In genomic region chr2:90976590-90976989, GRCm38 (mm10) we compare ENCODE assay signal across 20 mouse cellular contexts. TPM values are rescaled to one million over a fixed set of nuclear protein-coding genes. Genes with fewer than 3 reads are reported as not detected.
DNase-seq lines count a peak whose midpoint lies in the region; TF ChIP-seq lines count a peak whose summit lies in the region.
"Had no signal": no experiment of that assay in that cellular context is flagged by ENCODE, and none has a peak within 500 bp of the region (broad histone marks: within the 10 kb centered on the region; RNA-seq: fewer than 3 reads in every experiment).

No protein-coding gene starts in this region.

- no peak for DNase-seq in gastrocnemius, adult 2 months
- no peak for DNase-seq in gastrocnemius, postnatal 10 days
- DNase-seq in left cerebral cortex, adult 2 months (ENCODE audit: extremely low spot score in 1 of 2, low spot score in 2 of 2): no peak
- no peak for DNase-seq in left cerebral cortex, postnatal 25 days (ENCODE audit: low spot score in 2 of 2)
- DNase-seq in ES-E14 (ENCODE audit: low read depth, low spot score): peak; percentile 31
- DNase-seq in lung, postnatal 4 days: no peak
- DNase-seq: adrenal gland, adult 8-10 months; adrenal gland, postnatal 36 days; B cell, adult 2 months; gastrocnemius, postnatal 25 days; heart, adult 2 months; heart, postnatal 14 days; heart, postnatal 4 days; kidney, adult 11 months had no signal

- no peak for TF ChIP-seq CTCF in gastrocnemius, adult 2 months (IDR thresholded peaks at IDR 0.05)
- no peak for TF ChIP-seq CTCF in left cerebral cortex, adult 2 months (IDR thresholded peaks at IDR 0.05)
- no peak for TF ChIP-seq CTCF in cortical plate, adult 2 months (IDR thresholded peaks at IDR 0.05; ENCODE audit: extremely low read depth, insufficient read depth, low read length)

- peak overlapping the region; percentile 21; the same call in 1 of the 2 replicates for H3K27ac ChIP-seq in gastrocnemius, adult 2 months
- peak overlapping the region; percentile 84 for H3K27ac ChIP-seq in left cerebral cortex, adult 2 months
- no peak overlapping the region; the same call in 1 of the 2 replicates for H3K27ac ChIP-seq in ES-E14 (ENCODE audit: insufficient read depth, low read depth, low read length, poor library complexity, severe bottlenecking)
- 0 out of 2 replicates have a peak overlapping the region, but pooled peaks have one; percentile 7 for H3K27ac ChIP-seq in cortical plate, adult 2 months (ENCODE audit: insufficient read depth, low read length)
- H3K27ac ChIP-seq: forebrain, embryonic 10.5 days; forebrain, embryonic 13.5 days; heart, adult 2 months; heart, embryonic 10.5 days; heart, embryonic 13.5 days; intestine, embryonic 15.5 days had no signal

- no peaks in the 10 kb centered on the region; the same call in none of the 2 replicates for H3K36me3 ChIP-seq in ES-E14 (ENCODE audit: control insufficient read depth, insufficient read depth, low read length, poor library complexity, severe bottlenecking)
- H3K36me3 ChIP-seq: intestine, embryonic 15.5 days had no signal

- peaks cover 8 to 9% of the 10 kb centered on the region in 2 experiments for H3K4me1 ChIP-seq in ES-E14 (ENCODE audit: control insufficient read depth in 2 of 2, insufficient read depth in 2 of 2, low read length in 2 of 2, poor library complexity in 1 of 2)
- H3K4me1 ChIP-seq in cortical plate, adult 2 months (ENCODE audit: control insufficient read depth, insufficient read depth, low read length): peaks cover 2% of the 10 kb centered on the region; the same call in 1 of the 2 replicates
- H3K4me1 ChIP-seq: forebrain, embryonic 10.5 days; forebrain, embryonic 13.5 days; intestine, embryonic 15.5 days had no signal

- no peak overlapping the region for H3K9ac ChIP-seq in ES-E14 (ENCODE audit: insufficient read depth, low read depth, low read length, poor library complexity, severe bottlenecking)
- H3K9ac ChIP-seq: forebrain, embryonic 13.5 days; heart, embryonic 13.5 days; intestine, embryonic 15.5 days had no signal

- in situ Hi-C loops in ES-E14 (cut with MboI; ENCODE audit: low sequenced_read_pairs in 2 of 2, unreplicated experiment in 2 of 2): no loop called here

- TF ChIP-seq POLR2A in cortical plate, adult 2 months (IDR thresholded peaks at IDR 0.05; ENCODE audit: extremely low read depth, insufficient read depth, low read length): no peak

- intact Hi-C loops in gastrocnemius, adult 2 months (cut with DNase I): no loop called here
- intact Hi-C loops in left cerebral cortex, adult 2 months (cut with DNase I): no loop called here
- intact Hi-C loops in left cerebral cortex, postnatal 25 days (cut with DNase I): no loop called here

- H3K4me3 ChIP-seq in gastrocnemius, adult 2 months: no peak overlapping the region
- no peak overlapping the region for H3K4me3 ChIP-seq in left cerebral cortex, adult 2 months
- no peak overlapping the region for H3K4me3 ChIP-seq in ES-E14 (ENCODE audit: insufficient read depth in 1 of 2, low read depth in 1 of 2, low read length in 2 of 2, poor library complexity in 1 of 2, severe bottlenecking in 1 of 2)
- H3K4me3 ChIP-seq in cortical plate, adult 2 months (ENCODE audit: insufficient read depth, low read length): no peak overlapping the region
- H3K4me3 ChIP-seq: forebrain, embryonic 10.5 days; forebrain, embryonic 13.5 days; heart, adult 2 months; heart, embryonic 10.5 days; heart, embryonic 13.5 days; intestine, embryonic 15.5 days had no signal

- no peaks in the 10 kb centered on the region for H3K9me3 ChIP-seq in ES-E14 (ENCODE audit: control insufficient read depth, insufficient read depth, low read depth, low read length)
- H3K9me3 ChIP-seq: forebrain, embryonic 10.5 days; forebrain, embryonic 13.5 days; heart, embryonic 10.5 days; heart, embryonic 13.5 days; intestine, embryonic 15.5 days had no signal

TF ChIP-seq in ES-E14, 5 proteins besides CTCF, POLR2A, EP300 and RAD21:
- TF ChIP-seq CHD2 (IDR thresholded peaks at IDR 0.05; ENCODE audit: low read depth, low read length) (no peak), MAFK (IDR thresholded peaks at IDR 0.05; ENCODE audit: insufficient read depth, low read depth, low read length) (no peak), ZNF384 (IDR thresholded peaks at IDR 0.05; ENCODE audit: low read depth, low read length) (no peak), ZC3H11A (IDR thresholded peaks at IDR 0.05; ENCODE audit: borderline replicate concordance, low read depth, low read length) (no peak), HCFC1 (IDR thresholded peaks at IDR 0.05; ENCODE audit: borderline replicate concordance, insufficient read depth, low read length) (no peak)
TF ChIP-seq in ES-E14: peak in this region for 0.

RNA-seq across cellular contexts. Expression of gene Celf1, which starts 36.4 kb away (rescaled TPM):
- 10 to 100 TPM; 59.5 to 62.3 TPM for total RNA-seq in gastrocnemius, adult 2 months (2021)
- 10 to 100 TPM; 54.1 to 61.9 TPM for total RNA-seq in gastrocnemius, postnatal 10 days (2021)
- 100 to 1,000 TPM; 146 to 149 TPM for total RNA-seq in left cerebral cortex, adult 2 months (2021)
- total RNA-seq in left cerebral cortex, postnatal 25 days (2021): 100 to 1,000 TPM; 151 to 155 TPM
- total RNA-seq in ES-E14 (2012; rRNA removed): 61.7 and 73.0 TPM in 2 replicates
- 102 and 107 TPM in 2 replicates for polyA plus RNA-seq in cortical plate, adult 2 months (2012; rRNA removed)

RNA-seq across cellular contexts. Expression of gene Rapsn, which starts 58.8 kb away (rescaled TPM):
- 10 to 100 TPM; 28.3 to 30.2 TPM for total RNA-seq in gastrocnemius, adult 2 months (2021)
- total RNA-seq in gastrocnemius, postnatal 10 days (2021): 10 to 100 TPM; 32.5 to 32.8 TPM
- under 1 TPM; 0.44 to 0.57 TPM for total RNA-seq in left cerebral cortex, adult 2 months (2021)
- total RNA-seq in left cerebral cortex, postnatal 25 days (2021): under 1 TPM; 0.41 to 0.53 TPM
- total RNA-seq in ES-E14 (2012; rRNA removed): 1.1 and 2.4 TPM in 2 replicates
- polyA plus RNA-seq in cortical plate, adult 2 months (2012; rRNA removed): 0.61 and 1.9 TPM in 2 replicates
